Mouse (Mus musculus): ENCODE measurements at regions not wholly inside any gene's neighbourhood (a gene's known extent, or its start where the extent isn't known, plus 50 kb on each side); places are given as distances from the start of the nearest gene placed in this dataset.

GRCm38 (mm10) chr9:115547625-115548325 is 237.6 kb upstream of the Stt3b start:
- H3K4me3 ChIP-seq (replicated peaks; ENCODE audit: low read length) = no peak overlapping the region
- H3K9me3 ChIP-seq (ENCODE audit: low read length) = peaks cover 8% of the 10 kb centered on the region; the same call in 1 of the 2 replicates
- TF ChIP-seq CTCF (conservative IDR thresholded peaks at IDR 0.05; ENCODE audit: low read length) = no peak
- TF ChIP-seq POU5F1 (IDR thresholded peaks at IDR 0.05; ENCODE audit: borderline replicate concordance, low read length) = no peak
- no peak for TF ChIP-seq NANOG (IDR thresholded peaks at IDR 0.05; ENCODE audit: borderline replicate concordance, low read length)
- H3K27me3 ChIP-seq (ENCODE audit: insufficient read depth, low read length) = no peaks in the 10 kb centered on the region
- peaks cover 48% of the 10 kb centered on the region for H3K4me1 ChIP-seq (replicated peaks; ENCODE audit: low read depth, low read length)
- H3K36me3 ChIP-seq (ENCODE audit: insufficient read depth, low read length) = no peaks in the 10 kb centered on the region

- TF ChIP-seq NANOG (IDR thresholded peaks at IDR 0.05; ENCODE audit: borderline replicate concordance, low read length) = no peak
- no peak for TF ChIP-seq POU5F1 (IDR thresholded peaks at IDR 0.05; ENCODE audit: borderline replicate concordance, low read length)
- no peak for TF ChIP-seq CTCF (conservative IDR thresholded peaks at IDR 0.05; ENCODE audit: low read length)
- H3K4me3 ChIP-seq (replicated peaks; ENCODE audit: low read length) = no peak overlapping the region
- no peaks in the 10 kb centered on the region for H3K36me3 ChIP-seq (ENCODE audit: insufficient read depth, low read length)
- H3K9me3 ChIP-seq (ENCODE audit: low read length) = peaks cover 8% of the 10 kb centered on the region; the same call in 1 of the 2 replicates
- H3K27me3 ChIP-seq (ENCODE audit: insufficient read depth, low read length) = no peaks in the 10 kb centered on the region
- H3K4me1 ChIP-seq (replicated peaks; ENCODE audit: low read depth, low read length) = peaks cover 44% of the 10 kb centered on the region
Observed at GRCm38 (mm10) chr9:115548722-115549349, 238.6 kb upstream of the Stt3b start.

- Histone ChIP-seq H3K36me3 (ENCODE audit: insufficient read depth, low read length) (no peaks in the 10 kb centered on the region), H3K9me3 (ENCODE audit: low read length) (peaks cover 8% of the 10 kb centered on the region; the same call in 1 of the 2 replicates), H3K27me3 (ENCODE audit: insufficient read depth, low read length) (no peaks in the 10 kb centered on the region), H3K4me3 (replicated peaks; ENCODE audit: low read length) (no peak overlapping the region), H3K4me1 (replicated peaks; ENCODE audit: low read depth, low read length) (peaks cover 29% of the 10 kb centered on the region)
- TF ChIP-seq CTCF (conservative IDR thresholded peaks at IDR 0.05; ENCODE audit: low read length) (no peak), POU5F1 (IDR thresholded peaks at IDR 0.05; ENCODE audit: borderline replicate concordance, low read length) (no peak), NANOG (IDR thresholded peaks at IDR 0.05; ENCODE audit: borderline replicate concordance, low read length) (no peak)
Observed at GRCm38 (mm10) chr9:115551080-115551479, 240.9 kb upstream of the Stt3b start.

- Histone ChIP-seq H3K36me3 (ENCODE audit: insufficient read depth, low read length) (no peaks in the 10 kb centered on the region), H3K4me3 (replicated peaks; ENCODE audit: low read length) (no peak overlapping the region), H3K4me1 (replicated peaks; ENCODE audit: low read depth, low read length) (peaks cover 25% of the 10 kb centered on the region), H3K27me3 (ENCODE audit: insufficient read depth, low read length) (no peaks in the 10 kb centered on the region), H3K9me3 (ENCODE audit: low read length) (peaks cover 8% of the 10 kb centered on the region; the same call in 1 of the 2 replicates)
- TF ChIP-seq NANOG (IDR thresholded peaks at IDR 0.05; ENCODE audit: borderline replicate concordance, low read length) (no peak), POU5F1 (IDR thresholded peaks at IDR 0.05; ENCODE audit: borderline replicate concordance, low read length) (no peak), CTCF (conservative IDR thresholded peaks at IDR 0.05; ENCODE audit: low read length) (no peak)
Observed at GRCm38 (mm10) chr9:115551501-115551900, 241.3 kb upstream of the Stt3b start.

- TF ChIP-seq NANOG (IDR thresholded peaks at IDR 0.05; ENCODE audit: borderline replicate concordance, low read length) (no peak), CTCF (conservative IDR thresholded peaks at IDR 0.05; ENCODE audit: low read length) (no peak), POU5F1 (IDR thresholded peaks at IDR 0.05; ENCODE audit: borderline replicate concordance, low read length) (no peak)
- Histone ChIP-seq H3K9me3 (ENCODE audit: low read length) (no peaks in the 10 kb centered on the region), H3K36me3 (ENCODE audit: insufficient read depth, low read length) (no peaks in the 10 kb centered on the region), H3K27me3 (ENCODE audit: insufficient read depth, low read length) (peaks cover 2% of the 10 kb centered on the region; the same call in 1 of the 2 replicates), H3K4me1 (replicated peaks; ENCODE audit: low read depth, low read length) (peaks cover 26% of the 10 kb centered on the region), H3K4me3 (replicated peaks; ENCODE audit: low read length) (no peak overlapping the region)
Observed at GRCm38 (mm10) chr9:115558131-115558530, 247.9 kb upstream of the Stt3b start.

- H3K36me3 ChIP-seq (ENCODE audit: insufficient read depth, low read length) = no peaks in the 10 kb centered on the region
- no peak for TF ChIP-seq NANOG (IDR thresholded peaks at IDR 0.05; ENCODE audit: borderline replicate concordance, low read length)
- TF ChIP-seq CTCF (conservative IDR thresholded peaks at IDR 0.05; ENCODE audit: low read length) = no peak
- no peak for TF ChIP-seq POU5F1 (IDR thresholded peaks at IDR 0.05; ENCODE audit: borderline replicate concordance, low read length)
- H3K4me3 ChIP-seq (replicated peaks; ENCODE audit: low read length) = no peak overlapping the region
- H3K27me3 ChIP-seq (ENCODE audit: insufficient read depth, low read length) = peaks cover 2% of the 10 kb centered on the region; the same call in 1 of the 2 replicates
- H3K9me3 ChIP-seq (ENCODE audit: low read length) = no peaks in the 10 kb centered on the region
- peaks cover 37% of the 10 kb centered on the region for H3K4me1 ChIP-seq (replicated peaks; ENCODE audit: low read depth, low read length)
Observed at GRCm38 (mm10) chr9:115559521-115559920, 249.3 kb upstream of the Stt3b start.

- H3K36me3 ChIP-seq (ENCODE audit: insufficient read depth, low read length) = no peaks in the 10 kb centered on the region
- peaks cover 2% of the 10 kb centered on the region; the same call in 1 of the 2 replicates for H3K27me3 ChIP-seq (ENCODE audit: insufficient read depth, low read length)
- no peaks in the 10 kb centered on the region for H3K9me3 ChIP-seq (ENCODE audit: low read length)
- TF ChIP-seq NANOG (IDR thresholded peaks at IDR 0.05; ENCODE audit: borderline replicate concordance, low read length) (no peak), POU5F1 (IDR thresholded peaks at IDR 0.05; ENCODE audit: borderline replicate concordance, low read length) (no peak), CTCF (conservative IDR thresholded peaks at IDR 0.05; ENCODE audit: low read length) (no peak)
- H3K4me3 ChIP-seq (replicated peaks; ENCODE audit: low read length) = no peak overlapping the region
- H3K4me1 ChIP-seq (replicated peaks; ENCODE audit: low read depth, low read length) = peaks cover 37% of the 10 kb centered on the region
Observed at GRCm38 (mm10) chr9:115561207-115561606, 251.0 kb upstream of the Stt3b start.

- no peak for TF ChIP-seq CTCF (conservative IDR thresholded peaks at IDR 0.05; ENCODE audit: low read length)
- TF ChIP-seq POU5F1 (IDR thresholded peaks at IDR 0.05; ENCODE audit: borderline replicate concordance, low read length) = no peak
- TF ChIP-seq NANOG (IDR thresholded peaks at IDR 0.05; ENCODE audit: borderline replicate concordance, low read length) = no peak
- Histone ChIP-seq H3K4me3 (replicated peaks; ENCODE audit: low read length) (no peak overlapping the region), H3K4me1 (replicated peaks; ENCODE audit: low read depth, low read length) (peaks cover 34% of the 10 kb centered on the region)
Observed at GRCm38 (mm10) chr9:115562783-115563182, 252.6 kb upstream of the Stt3b start.

More at GRCm38 (mm10) chr9:115562783-115563182, 252.6 kb upstream of the Stt3b start:
- Histone ChIP-seq H3K27me3 (ENCODE audit: insufficient read depth, low read length) (peaks cover 2% of the 10 kb centered on the region; the same call in 1 of the 2 replicates), H3K9me3 (ENCODE audit: low read length) (0 out of 2 replicates have a peak, but pooled peaks cover 3% of the 10 kb centered on the region), H3K36me3 (ENCODE audit: insufficient read depth, low read length) (no peaks in the 10 kb centered on the region)
